Mouse (Mus musculus) embryonic fibroblast, embryonic 13.5 days (primary cell): ENCODE measurements at regions not wholly inside any gene's neighbourhood (a gene's known extent, or its start where the extent isn't known, plus 50 kb on each side); places are given as distances from the start of the nearest gene placed in this dataset.

Experiments used
- H3K27ac ChIP-seq: 2 replicates; pipeline ENCODE4 v1.5.1; 2012; ENCODE audit warnings: low read length, control low read depth, inconsistent platforms; ENCODE audit not compliant: insufficient read depth
- H3K4me1 ChIP-seq: 2 replicates; pipeline ENCODE4 v1.6.1; 2011; ENCODE audit warnings: low read length; ENCODE audit not compliant: control insufficient read depth, insufficient read depth
- H3K4me3 ChIP-seq: 2 replicates; pipeline ENCODE4 v1.5.1; 2011; ENCODE audit warnings: mild to moderate bottlenecking, control low read depth, low read length; ENCODE audit not compliant: insufficient read depth
- CTCF ChIP-seq: IDR thresholded peaks from 2 replicates; pipeline ENCODE4 v1.5.1; 2011; ENCODE audit warnings: mild to moderate bottlenecking, control low read depth, low read length, moderate library complexity, borderline replicate concordance; ENCODE audit not compliant: insufficient read depth
- POLR2A ChIP-seq: IDR thresholded peaks from 2 replicates; pipeline ENCODE4 v1.6.1; 2011; ENCODE audit warnings: low read depth, mild to moderate bottlenecking, control low read depth, low read length, moderate library complexity

- no peak overlapping the region for H3K27ac ChIP-seq
- no peaks in the 10 kb centered on the region for H3K4me1 ChIP-seq
- H3K4me3 ChIP-seq = no peak overlapping the region
- TF ChIP-seq CTCF (no peak), POLR2A (no peak)
Observed at GRCm38 (mm10) chr13:51293047-51293446, 115.4 kb upstream of the S1pr3 start.

- Histone ChIP-seq H3K4me1 (no peaks in the 10 kb centered on the region), H3K4me3 (no peak overlapping the region), H3K27ac (no peak overlapping the region)
- TF ChIP-seq POLR2A = no peak
- TF ChIP-seq CTCF = no peak
Observed at GRCm38 (mm10) chr13:51295872-51296271, 112.6 kb upstream of the S1pr3 start.

GRCm38 (mm10) chr13:51297231-51297880, 111.1 kb upstream of the S1pr3 start:
- TF ChIP-seq POLR2A (no peak), CTCF (no peak)
- Histone ChIP-seq H3K27ac (no peak overlapping the region), H3K4me3 (no peak overlapping the region), H3K4me1 (no peaks in the 10 kb centered on the region)

GRCm38 (mm10) chr13:51299047-51299760, 109.2 kb upstream of the S1pr3 start:
- no peak for TF ChIP-seq CTCF
- TF ChIP-seq POLR2A = no peak
- H3K27ac ChIP-seq = peak overlapping the region; percentile 67
- H3K4me1 ChIP-seq = no peaks in the 10 kb centered on the region
- H3K4me3 ChIP-seq = no peak overlapping the region

GRCm38 (mm10) chr13:51301476-51301875, 107.0 kb upstream of the S1pr3 start:
- H3K27ac ChIP-seq = no peak overlapping the region
- no peak for TF ChIP-seq CTCF
- no peak for TF ChIP-seq POLR2A
- H3K4me3 ChIP-seq = no peak overlapping the region
- H3K4me1 ChIP-seq = no peaks in the 10 kb centered on the region

- Histone ChIP-seq H3K4me1 (no peaks in the 10 kb centered on the region), H3K4me3 (no peak overlapping the region), H3K27ac (no peak overlapping the region)
- TF ChIP-seq POLR2A = no peak
- TF ChIP-seq CTCF = no peak
Observed at GRCm38 (mm10) chr13:51303112-51303511, 105.3 kb upstream of the S1pr3 start.

- Histone ChIP-seq H3K27ac (no peak overlapping the region), H3K4me3 (no peak overlapping the region), H3K4me1 (no peaks in the 10 kb centered on the region)
- TF ChIP-seq POLR2A (no peak), CTCF (no peak)
Observed at GRCm38 (mm10) chr13:51304631-51305030, 103.8 kb upstream of the S1pr3 start.

- Histone ChIP-seq H3K27ac (peak overlapping the region; percentile 56), H3K4me1 (peaks cover 22% of the 10 kb centered on the region), H3K4me3 (no peak overlapping the region)
- TF ChIP-seq POLR2A (no peak), CTCF (no peak)
Observed at GRCm38 (mm10) chr13:51309446-51309845, 99.0 kb upstream of the S1pr3 start.

GRCm38 (mm10) chr13:51310041-51310440, 98.4 kb upstream of the S1pr3 start:
- no peak for TF ChIP-seq CTCF
- TF ChIP-seq POLR2A = no peak
- H3K27ac ChIP-seq = peak overlapping the region; percentile 56
- no peak overlapping the region for H3K4me3 ChIP-seq
- H3K4me1 ChIP-seq = peaks cover 25% of the 10 kb centered on the region

GRCm38 (mm10) chr13:51311679-51312255, 96.7 kb upstream of the S1pr3 start:
- Histone ChIP-seq H3K4me3 (no peak overlapping the region), H3K27ac (no peak overlapping the region), H3K4me1 (peaks cover 35% of the 10 kb centered on the region)
- TF ChIP-seq CTCF (no peak), POLR2A (no peak)
